Mouse (Mus musculus) neural tube, embryonic 11.5 days (tissue): Measurements from ENCODE around the gene Mindy1. TPM values are rescaled to one million over a fixed set of nuclear protein-coding genes. Genes with fewer than 3 reads are reported as not detected.

Source experiments
- ATAC-seq: fragments of 200-750 bp; cut with Nextera tagmentation; 2 replicates; pipeline ENCODE4 v1.8.0; 2017; ENCODE audit warnings: moderate number of reproducible peaks, mild to moderate bottlenecking, moderate TSS enrichment, moderate library complexity; ENCODE audit not compliant: insufficient read depth, low FRiP score, low TSS enrichment
- DNase-seq: peaks from one replicate; pipeline ENCODE4 v3.0.0-alpha.2; 2015; ENCODE audit warnings: low spot score
- H3K27ac ChIP-seq: fragments of 300-500 bp; sonication (generic); 2 replicates; pipeline ENCODE4 v1.5.1; 2014; ENCODE audit warnings: low read depth, mild to moderate bottlenecking, low read length
- H3K27me3 ChIP-seq: fragments of 300-500 bp; sonication (generic); 2 replicates; pipeline ENCODE4 v1.6.1; 2014; ENCODE audit warnings: mild to moderate bottlenecking, low read length, mixed read lengths; ENCODE audit not compliant: control insufficient read depth, insufficient read depth
- H3K36me3 ChIP-seq: fragments of 300-500 bp; sonication (generic); 2 replicates; pipeline ENCODE4 v1.6.1; 2014; ENCODE audit warnings: mild to moderate bottlenecking, low read length, moderate library complexity, mixed read lengths; ENCODE audit not compliant: control insufficient read depth, insufficient read depth
- H3K4me1 ChIP-seq: fragments of 300-500 bp; sonication (generic); 2 replicates; pipeline ENCODE4 v1.6.1; 2014; ENCODE audit warnings: low read length, mixed read lengths; ENCODE audit not compliant: control insufficient read depth, insufficient read depth
- H3K4me2 ChIP-seq: fragments of 300-500 bp; sonication (generic); 2 replicates; pipeline ENCODE4 v1.6.1; 2014; ENCODE audit warnings: low read depth, mild to moderate bottlenecking, moderate library complexity
- H3K4me3 ChIP-seq: fragments of 300-500 bp; sonication (generic); 2 replicates; pipeline ENCODE4 v1.5.1; 2014; ENCODE audit warnings: low read depth, low read length
- H3K9ac ChIP-seq: fragments of 300-500 bp; sonication (generic); 2 replicates; pipeline ENCODE4 v1.6.1; 2014; ENCODE audit warnings: mild to moderate bottlenecking, low read length
- H3K9me3 ChIP-seq: fragments of 300-500 bp; sonication (generic); 2 replicates; pipeline ENCODE4 v1.6.1; 2016; ENCODE audit warnings: low read length; ENCODE audit not compliant: control insufficient read depth
- WGBS: fragments of 180-500 bp; shearing (Covaris S2); extraction: QIAGEN DNeasy Blood & Tissue Kit; methylation state at CpG from one replicate; pipeline ENCODE4 v1.1.7; 2014; 5-methylcytosine and 5-hydroxymethylcytosine counted together
- polyA plus RNA-seq: library from polyadenylated mRNA; unstranded; fragments of >200 nt; fragmentation: Nextera tagmentation; extraction: Ambion mirVana; gene quantifications from 2 replicates; pipeline ENCODE4 v1.2.1, GENCODE M21; 2014

Gene Mindy1
- polyA plus RNA-seq, 1 experiment from 2014 or later: 48.1 TPM

DNA sequence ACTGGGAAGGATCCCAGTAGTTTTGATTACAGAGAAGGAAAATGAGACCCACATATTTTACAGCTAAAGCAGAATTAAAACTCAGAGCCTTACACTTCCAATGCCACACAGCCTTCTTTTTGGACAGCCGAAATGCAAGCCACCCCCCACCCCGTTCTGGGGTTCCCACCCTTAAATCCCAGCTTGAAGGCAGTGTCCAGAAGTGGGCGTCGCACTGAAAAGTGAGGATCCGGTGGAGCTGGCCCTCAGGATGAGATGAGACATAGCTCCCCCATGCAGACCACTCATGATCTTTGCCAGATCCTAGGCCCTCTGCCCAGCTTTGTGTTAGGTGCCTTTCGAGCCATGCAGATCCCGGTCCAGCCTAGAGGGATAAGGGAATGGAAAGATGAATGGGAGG is 39.6 kb upstream of the Mindy1 start, which contains the start of gene Gm128:
Gene Gm128 (minus strand): TSS at position 101 of the 400 bp plus-strand sequence.
- Histone ChIP-seq H3K27ac (no peak within 1 kb of the TSS), H3K4me3 (no peak within 1 kb of the TSS), H3K4me1 (no peaks in the 10 kb centered on the region), H3K9ac (no peak within 1 kb of the TSS), H3K27me3 (no peaks in the 10 kb centered on the region), H3K36me3 (no peaks in the 10 kb centered on the region), H3K9me3 (no peaks in the 10 kb centered on the region), H3K4me2 (no peak within 1 kb of the TSS)
- 83% methylated on average over 7 of the region's 7 CpGs for WGBS
- ATAC-seq (no peak), DNase-seq (no peak)

DNA sequence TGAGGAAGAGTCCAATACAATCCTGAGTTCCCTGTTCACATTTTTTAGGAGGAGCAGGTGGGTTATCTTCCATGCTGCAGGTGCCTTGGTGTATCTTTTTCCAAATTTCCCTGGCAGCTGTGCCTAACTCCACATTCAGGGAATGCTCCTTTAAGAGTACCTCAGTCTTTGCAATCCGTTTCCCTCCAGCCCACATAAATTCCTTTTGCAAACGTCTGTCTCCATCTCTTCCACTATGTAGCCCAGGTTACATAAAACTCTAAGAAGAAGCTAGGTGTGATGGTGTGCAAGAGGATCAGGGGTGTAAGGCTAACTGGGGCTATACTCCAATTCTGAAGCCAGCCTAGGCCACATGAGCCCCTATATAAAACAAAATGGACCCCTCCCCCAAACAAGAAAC is 38.1 kb upstream of the Mindy1 start:
- Histone ChIP-seq H3K4me1 (no peaks in the 10 kb centered on the region), H3K27ac (no peak overlapping the region), H3K9ac (no peak overlapping the region), H3K9me3 (no peaks in the 10 kb centered on the region), H3K27me3 (no peaks in the 10 kb centered on the region), H3K4me2 (no peak overlapping the region), H3K4me3 (no peak overlapping the region), H3K36me3 (no peaks in the 10 kb centered on the region)
- no peak for DNase-seq
- ATAC-seq: no peak
- 86% methylated on average over 2 of the region's 2 CpGs for WGBS

DNA sequence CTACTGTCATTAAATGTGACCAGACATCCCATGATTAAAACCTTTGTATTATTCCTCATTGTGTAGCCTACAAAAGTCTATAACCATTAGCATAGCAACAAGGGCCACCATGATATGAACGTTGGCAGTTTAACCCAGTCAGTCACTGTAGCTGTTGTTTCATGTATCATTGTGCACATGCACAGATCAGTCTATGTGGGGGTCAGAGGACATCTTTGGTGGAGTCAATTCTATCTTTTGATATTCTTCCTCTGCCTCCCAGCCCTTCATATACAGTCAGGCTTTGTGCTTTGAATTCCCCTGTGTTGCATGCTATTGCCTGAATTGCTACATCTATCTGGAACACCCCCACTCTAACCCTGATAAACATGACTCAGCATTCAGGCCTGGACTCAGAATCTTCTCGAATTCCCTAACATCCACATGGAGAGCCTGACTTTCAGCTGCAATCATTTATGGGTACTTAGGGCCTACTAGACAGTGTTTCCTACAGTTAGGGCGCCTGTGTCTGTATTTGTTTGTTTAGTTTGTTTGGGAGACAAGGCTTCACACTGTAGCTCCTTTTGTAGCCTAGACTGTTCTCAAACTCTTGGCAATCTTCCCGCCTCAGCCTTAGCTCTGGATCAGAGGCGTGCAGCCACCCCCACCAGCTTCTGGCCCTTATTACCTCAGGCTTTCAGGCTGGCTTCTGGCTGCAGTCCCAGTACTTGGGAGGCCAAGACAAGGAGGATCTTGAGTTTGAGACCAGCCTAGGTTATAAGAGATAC is 34.5 kb upstream of the Mindy1 start:
- WGBS: 89% methylated on average over 5 of the region's 5 CpGs
- H3K4me3 ChIP-seq: no peak overlapping the region
- H3K9ac ChIP-seq: no peak overlapping the region
- H3K9me3 ChIP-seq: no peaks in the 10 kb centered on the region
- ATAC-seq (no peak), DNase-seq (no peak)
- no peaks in the 10 kb centered on the region for H3K36me3 ChIP-seq
- no peak overlapping the region for H3K4me2 ChIP-seq
- no peaks in the 10 kb centered on the region for H3K4me1 ChIP-seq
- no peaks in the 10 kb centered on the region for H3K27me3 ChIP-seq
- H3K27ac ChIP-seq: no peak overlapping the region

- H3K36me3 ChIP-seq: no peaks in the 10 kb centered on the region
- H3K4me1 ChIP-seq: no peaks in the 10 kb centered on the region
- no peaks in the 10 kb centered on the region for H3K9me3 ChIP-seq
- no peak overlapping the region for H3K4me3 ChIP-seq
- WGBS: 67% methylated on average over 1 of the region's 1 CpGs
- no peak overlapping the region for H3K27ac ChIP-seq
- DNase-seq (no peak), ATAC-seq (no peak)
- H3K4me2 ChIP-seq: no peak overlapping the region
- H3K27me3 ChIP-seq: no peaks in the 10 kb centered on the region
- no peak overlapping the region for H3K9ac ChIP-seq
These were observed 33.3 kb upstream of the Mindy1 start for GRCm38 (mm10) chr3:95247660-95248336.

DNA sequence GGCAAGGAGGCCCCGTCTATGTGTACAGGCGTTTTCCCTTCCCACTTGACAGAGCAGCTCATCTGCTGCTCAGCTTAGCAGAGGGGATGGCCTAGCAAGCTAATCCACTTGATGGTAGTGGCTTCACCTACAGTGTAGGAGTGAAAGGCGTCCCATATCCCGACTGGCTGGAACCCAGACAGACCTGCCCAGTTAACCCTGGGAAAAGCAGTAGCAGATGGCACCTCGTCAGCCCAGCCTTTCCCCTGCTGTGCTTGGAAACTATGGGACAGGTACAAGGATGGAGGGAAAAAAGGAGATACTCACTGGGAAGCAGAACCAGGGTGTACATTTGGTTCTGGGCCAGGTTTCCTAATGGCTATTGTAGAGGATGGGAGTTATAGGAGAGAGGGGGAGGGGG is 30.8 kb upstream of the Mindy1 start:
- H3K27ac ChIP-seq: no peak overlapping the region
- H3K9me3 ChIP-seq: no peaks in the 10 kb centered on the region
- DNase-seq (no peak), ATAC-seq (no peak)
- H3K4me1 ChIP-seq: no peaks in the 10 kb centered on the region
- WGBS: 80% methylated on average over 5 of the region's 5 CpGs
- H3K36me3 ChIP-seq: peaks cover 3% of the 10 kb centered on the region; the same call in 1 of the 2 replicates
- no peak overlapping the region for H3K4me2 ChIP-seq
- no peak overlapping the region for H3K4me3 ChIP-seq
- no peak overlapping the region for H3K9ac ChIP-seq
- no peaks in the 10 kb centered on the region for H3K27me3 ChIP-seq

DNA sequence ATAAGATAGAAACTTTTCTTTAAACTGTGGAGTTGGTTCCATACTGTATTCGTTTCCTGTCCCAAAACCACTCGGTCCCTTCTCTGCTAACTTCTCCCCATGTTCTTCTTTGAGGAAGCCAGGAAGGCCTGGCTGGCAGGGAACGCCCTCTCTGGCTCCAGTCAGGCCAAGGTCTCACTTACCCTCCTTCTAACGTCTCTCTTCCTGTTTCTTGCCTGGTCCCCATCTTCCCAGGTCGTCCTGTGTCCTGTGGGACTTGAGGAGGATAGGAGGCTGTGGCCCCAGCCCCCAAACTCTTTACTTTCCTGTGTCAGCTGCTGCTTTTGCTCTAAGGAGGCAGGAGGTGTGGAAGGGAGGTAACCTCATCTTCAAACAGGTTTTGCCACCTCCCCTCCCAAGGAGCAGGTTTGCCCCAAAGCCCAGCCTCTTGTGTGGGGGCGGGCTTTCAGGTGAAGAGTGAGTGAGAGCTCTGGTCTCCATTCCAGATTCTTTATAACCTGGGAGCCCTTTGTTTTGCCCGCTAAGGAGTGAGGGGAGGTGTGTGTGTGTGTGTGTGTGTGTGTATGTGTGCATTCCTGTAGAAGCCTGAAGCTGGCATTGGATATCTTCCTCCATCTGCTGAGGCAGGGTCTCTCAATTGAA is 30.2 kb upstream of the Mindy1 start, which contains the start of gene Bnipl:
Gene Bnipl (minus strand): TSS at position 411 of the 642 bp plus-strand sequence.
- ATAC-seq: no peak
- no peak within 1 kb of the TSS for H3K4me2 ChIP-seq

GRCm38 (mm10) chr3:95256931-95257330 is 24.2 kb upstream of the Mindy1 start:
- Histone ChIP-seq H3K36me3 (peaks cover 22% of the 10 kb centered on the region), H3K4me1 (no peaks in the 10 kb centered on the region), H3K9ac (no peak overlapping the region), H3K4me2 (no peak overlapping the region), H3K4me3 (no peak overlapping the region), H3K9me3 (no peaks in the 10 kb centered on the region), H3K27ac (no peak overlapping the region), H3K27me3 (no peaks in the 10 kb centered on the region)
- no peak for ATAC-seq
- no peak for DNase-seq
- 79% methylated on average over 5 of the region's 5 CpGs for WGBS

More for the DNA sequence above, 30.2 kb upstream of the Mindy1 start, which contains the start of gene Bnipl:
- Histone ChIP-seq H3K4me1 (no peaks in the 10 kb centered on the region), H3K27ac (no peak within 1 kb of the TSS), H3K4me3 (no peak within 1 kb of the TSS), H3K9ac (no peak within 1 kb of the TSS), H3K36me3 (peaks cover 3% of the 10 kb centered on the region; the same call in 1 of the 2 replicates), H3K27me3 (no peaks in the 10 kb centered on the region), H3K9me3 (no peaks in the 10 kb centered on the region)
- WGBS: 65% methylated on average over 7 of the region's 7 CpGs
- no peak for DNase-seq

GRCm38 (mm10) chr3:95261975-95262374 is 19.2 kb upstream of the Mindy1 start:
- no peaks in the 10 kb centered on the region for H3K9me3 ChIP-seq
- H3K9ac ChIP-seq: no peak overlapping the region
- no peak overlapping the region for H3K4me3 ChIP-seq
- H3K4me2 ChIP-seq: no peak overlapping the region
- DNase-seq (no peak), ATAC-seq (no peak)
- no peaks in the 10 kb centered on the region for H3K4me1 ChIP-seq
- WGBS: 90% methylated on average over 4 of the region's 4 CpGs
- H3K27ac ChIP-seq: no peak overlapping the region
- no peaks in the 10 kb centered on the region for H3K27me3 ChIP-seq
- peaks cover 17% of the 10 kb centered on the region for H3K36me3 ChIP-seq
